Mouse (Mus musculus): Measurements from ENCODE around the gene Adk. TPM values are rescaled to one million over a fixed set of nuclear protein-coding genes. Genes with fewer than 3 reads are reported as not detected.

Gene Adk
- polyA plus RNA-seq, 1 experiment from 2014 or later = 475 TPM

DNA sequence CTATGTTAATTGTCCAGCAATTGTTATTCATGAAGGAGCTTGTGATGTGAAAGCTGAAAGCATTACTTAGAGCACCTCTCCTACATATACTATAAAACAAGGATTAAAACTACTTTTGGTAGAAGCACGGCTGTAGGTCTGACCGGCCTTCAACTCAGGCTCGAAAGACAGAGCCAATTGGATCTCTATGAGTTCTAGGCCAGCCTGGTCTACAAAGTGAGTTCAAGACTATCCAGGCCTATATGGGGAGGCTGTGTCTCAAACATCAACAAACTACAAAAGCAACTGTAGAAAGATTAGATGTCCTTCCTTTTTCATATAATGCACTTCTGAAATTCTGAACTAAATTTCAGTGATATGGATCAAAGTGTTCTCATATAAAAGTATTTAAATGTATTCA, 113.7 kb downstream of the Adk start:
- H3K4me2 ChIP-seq (ENCODE audit: low read depth, low read length) = no peak overlapping the region
- H3K4me3 ChIP-seq (ENCODE audit: low read depth, low read length) = no peak overlapping the region
- 96% methylated on average over 3 of the region's 3 CpGs for WGBS (ENCODE audit: insufficient replicate concordance)

DNA sequence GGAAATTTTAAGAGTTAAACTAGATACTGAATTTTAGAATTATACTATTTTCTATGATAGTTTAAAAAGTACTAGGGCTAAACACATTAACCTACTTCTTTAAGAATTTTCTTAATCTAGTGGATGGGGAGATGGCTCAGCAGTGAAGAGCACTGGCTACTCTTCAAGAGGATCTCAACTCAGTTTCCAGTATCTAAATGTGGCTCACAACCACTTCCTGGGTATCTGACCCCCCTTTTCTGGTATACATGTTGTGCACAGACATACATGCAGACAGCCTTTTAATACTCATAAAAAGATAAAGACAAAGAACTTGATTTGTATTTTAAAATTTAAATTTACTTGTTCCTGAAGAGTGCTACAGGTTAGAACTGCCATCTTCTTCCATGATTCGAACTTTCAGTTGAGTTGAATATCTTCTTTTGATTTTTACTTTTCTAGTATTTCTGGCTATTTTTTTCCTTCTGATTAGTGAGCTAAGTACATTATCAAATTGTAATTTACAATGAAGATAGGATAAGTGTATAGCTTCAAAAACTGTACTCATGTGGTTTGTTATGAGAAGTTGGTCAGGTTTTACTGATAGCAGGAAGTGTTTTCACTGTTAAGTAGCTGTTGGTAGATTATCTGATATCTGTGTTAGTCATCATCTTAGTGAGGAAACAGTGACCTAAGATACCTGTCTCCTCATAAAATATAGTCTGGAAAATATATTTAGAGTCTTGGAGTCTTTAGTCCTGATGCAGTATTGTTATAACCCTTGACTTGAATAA, 121.8 kb downstream of the Adk start:
- H3K9me3 ChIP-seq (ENCODE audit: low read length) = no peaks in the 10 kb centered on the region
- no peak for TF ChIP-seq EP300 (IDR thresholded peaks at IDR 0.05; ENCODE audit: low read depth)
- TF ChIP-seq CTCF (IDR thresholded peaks at IDR 0.05; ENCODE audit: low read depth) = no peak
- 83% methylated on average over 1 of the region's 1 CpGs for WGBS (ENCODE audit: insufficient replicate concordance)
- ATAC-seq (no peak), DNase-seq (no peak)
- H3K4me3 ChIP-seq (ENCODE audit: low read depth, low read length) = no peak overlapping the region
- H3K36me3 ChIP-seq (replicated peaks; ENCODE audit: insufficient read depth, low read length) = 0 out of 2 replicates have a peak, but pooled peaks cover 3% of the 10 kb centered on the region
- no peaks in the 10 kb centered on the region for H3K4me1 ChIP-seq (ENCODE audit: insufficient read depth)
- no peak overlapping the region for H3K27ac ChIP-seq (ENCODE audit: low read depth)
- no peak overlapping the region for H3K9ac ChIP-seq (replicated peaks)
- H3K27me3 ChIP-seq (ENCODE audit: insufficient read depth, low read length) = no peaks in the 10 kb centered on the region
- H3K4me2 ChIP-seq (ENCODE audit: low read depth, low read length) = no peak overlapping the region

More for the DNA sequence above, 113.7 kb downstream of the Adk start:
- no peak for TF ChIP-seq EP300 (IDR thresholded peaks at IDR 0.05; ENCODE audit: low read depth)
- TF ChIP-seq CTCF (IDR thresholded peaks at IDR 0.05; ENCODE audit: low read depth) = no peak
- ATAC-seq (no peak), DNase-seq (no peak)
- Histone ChIP-seq H3K9ac (replicated peaks) (no peak overlapping the region), H3K27me3 (ENCODE audit: insufficient read depth, low read length) (no peaks in the 10 kb centered on the region), H3K36me3 (replicated peaks; ENCODE audit: insufficient read depth, low read length) (no peaks in the 10 kb centered on the region), H3K4me1 (ENCODE audit: insufficient read depth) (no peaks in the 10 kb centered on the region), H3K9me3 (ENCODE audit: low read length) (no peaks in the 10 kb centered on the region), H3K27ac (ENCODE audit: low read depth) (no peak overlapping the region)

DNA sequence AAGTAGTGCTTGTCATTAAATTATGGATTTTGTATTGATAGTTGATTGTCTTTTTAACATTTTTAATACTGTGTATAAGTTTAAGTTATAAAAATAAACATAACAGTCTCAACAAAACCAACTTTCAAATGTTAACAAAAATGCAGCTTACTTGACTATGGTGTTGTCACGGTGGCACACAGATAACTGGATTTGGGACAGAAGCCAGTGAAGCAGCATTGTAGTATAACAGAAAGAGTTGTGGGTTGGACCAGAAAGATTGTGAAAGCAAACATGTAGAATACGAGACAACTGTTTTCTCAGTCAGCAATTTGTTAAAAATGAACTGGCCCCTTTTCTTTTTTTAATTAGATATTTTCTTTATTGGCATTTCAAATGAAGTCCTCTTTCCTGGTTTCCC, 122.4 kb downstream of the Adk start:
- H3K9ac ChIP-seq (replicated peaks) = no peak overlapping the region
- no peak overlapping the region for H3K4me2 ChIP-seq (ENCODE audit: low read depth, low read length)
- TF ChIP-seq EP300 (IDR thresholded peaks at IDR 0.05; ENCODE audit: low read depth) (no peak), CTCF (IDR thresholded peaks at IDR 0.05; ENCODE audit: low read depth) (no peak)
- no peaks in the 10 kb centered on the region for H3K4me1 ChIP-seq (ENCODE audit: insufficient read depth)
- no peaks in the 10 kb centered on the region for H3K9me3 ChIP-seq (ENCODE audit: low read length)
- 0 out of 2 replicates have a peak, but pooled peaks cover 3% of the 10 kb centered on the region for H3K36me3 ChIP-seq (replicated peaks; ENCODE audit: insufficient read depth, low read length)
- ATAC-seq (no peak), DNase-seq (no peak)
- H3K4me3 ChIP-seq (ENCODE audit: low read depth, low read length) = no peak overlapping the region
- WGBS (ENCODE audit: insufficient replicate concordance) = 49% methylated on average over 2 of the region's 2 CpGs
- H3K27ac ChIP-seq (ENCODE audit: low read depth) = no peak overlapping the region
- H3K27me3 ChIP-seq (ENCODE audit: insufficient read depth, low read length) = no peaks in the 10 kb centered on the region

DNA sequence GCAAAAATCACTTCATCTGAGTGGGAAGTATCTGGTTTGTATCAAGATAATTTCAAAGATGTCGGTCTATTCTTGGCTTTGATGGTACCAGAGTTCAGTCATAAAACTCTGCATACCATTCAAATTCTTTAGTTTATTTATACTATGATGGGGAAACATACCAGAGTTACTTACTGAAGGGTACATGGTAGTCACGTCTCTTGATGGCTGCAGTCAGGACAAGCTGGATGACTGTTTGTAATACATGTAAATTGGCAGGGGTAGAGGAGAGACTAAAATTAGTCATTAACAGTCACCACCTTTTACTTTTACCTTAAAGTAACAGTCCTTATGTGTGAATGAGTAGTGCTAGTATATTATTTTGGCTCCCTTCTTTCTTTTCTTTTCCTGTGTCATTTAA, 125.4 kb downstream of the Adk start:
- no peak overlapping the region for H3K4me2 ChIP-seq (ENCODE audit: low read depth, low read length)
- 80% methylated on average over 2 of the region's 2 CpGs for WGBS (ENCODE audit: insufficient replicate concordance)
- DNase-seq (no peak), ATAC-seq (no peak)
- H3K9me3 ChIP-seq (ENCODE audit: low read length) = no peaks in the 10 kb centered on the region
- no peak overlapping the region for H3K4me3 ChIP-seq (ENCODE audit: low read depth, low read length)
- H3K27ac ChIP-seq (ENCODE audit: low read depth) = no peak overlapping the region
- no peak overlapping the region for H3K9ac ChIP-seq (replicated peaks)
- H3K4me1 ChIP-seq (ENCODE audit: insufficient read depth) = no peaks in the 10 kb centered on the region
- peaks cover 2% of the 10 kb centered on the region; the same call in 1 of the 2 replicates for H3K36me3 ChIP-seq (replicated peaks; ENCODE audit: insufficient read depth, low read length)
- no peaks in the 10 kb centered on the region for H3K27me3 ChIP-seq (ENCODE audit: insufficient read depth, low read length)
- TF ChIP-seq EP300 (IDR thresholded peaks at IDR 0.05; ENCODE audit: low read depth) (no peak), CTCF (IDR thresholded peaks at IDR 0.05; ENCODE audit: low read depth) (no peak)

DNA sequence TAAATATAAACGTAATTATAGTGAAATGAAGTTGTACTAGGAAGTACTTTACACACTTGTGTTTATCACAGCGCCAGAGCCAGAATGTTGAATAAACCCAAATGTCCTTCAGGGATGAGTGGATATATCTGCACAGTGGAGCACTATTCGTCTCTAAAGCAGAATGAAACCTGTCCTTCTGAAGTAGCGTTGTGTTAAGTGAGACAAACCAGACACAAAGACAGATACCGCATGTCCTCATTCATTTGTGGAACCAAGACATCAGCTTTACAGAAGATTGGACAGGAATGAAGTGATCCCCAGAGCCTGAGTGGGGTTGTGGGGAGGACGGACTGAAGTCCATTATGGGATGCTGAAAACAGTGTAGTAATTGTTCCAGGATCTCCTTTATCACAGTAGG, 126.0 kb downstream of the Adk start:
- no peak for DNase-seq
- Histone ChIP-seq H3K4me3 (ENCODE audit: low read depth, low read length) (no peak overlapping the region), H3K4me1 (ENCODE audit: insufficient read depth) (no peaks in the 10 kb centered on the region), H3K27me3 (ENCODE audit: insufficient read depth, low read length) (no peaks in the 10 kb centered on the region), H3K27ac (ENCODE audit: low read depth) (no peak overlapping the region), H3K9ac (replicated peaks) (no peak overlapping the region), H3K36me3 (replicated peaks; ENCODE audit: insufficient read depth, low read length) (peaks cover 2% of the 10 kb centered on the region; the same call in 1 of the 2 replicates), H3K9me3 (ENCODE audit: low read length) (no peaks in the 10 kb centered on the region), H3K4me2 (ENCODE audit: low read depth, low read length) (no peak overlapping the region)
- no peak for TF ChIP-seq CTCF (IDR thresholded peaks at IDR 0.05; ENCODE audit: low read depth)
- TF ChIP-seq EP300 (IDR thresholded peaks at IDR 0.05; ENCODE audit: low read depth) = no peak
- ATAC-seq = no peak
- 83% methylated on average over 6 of the region's 6 CpGs for WGBS (ENCODE audit: insufficient replicate concordance)

DNA sequence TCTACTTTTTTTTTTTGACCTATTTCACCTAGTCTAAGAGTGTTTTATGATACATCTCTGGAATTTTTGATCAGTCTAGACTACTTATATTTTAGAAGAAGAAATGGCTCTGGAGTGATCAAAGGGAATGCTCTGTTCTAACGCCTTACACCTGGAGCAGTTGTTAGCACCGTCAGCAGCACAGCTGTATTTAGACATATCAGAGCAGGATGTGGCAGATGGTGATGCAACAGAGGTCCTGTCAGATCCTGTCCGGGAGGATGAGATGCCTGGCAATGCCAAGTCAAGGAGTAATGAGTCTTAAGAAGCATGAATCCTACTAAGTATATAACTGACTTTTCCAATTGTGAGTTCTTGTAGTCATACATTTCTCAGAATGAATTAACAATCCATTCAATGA, 128.7 kb downstream of the Adk start:
- Histone ChIP-seq H3K36me3 (replicated peaks; ENCODE audit: insufficient read depth, low read length) (peaks cover 5% of the 10 kb centered on the region; the same call in 1 of the 2 replicates), H3K9me3 (ENCODE audit: low read length) (no peaks in the 10 kb centered on the region), H3K4me1 (ENCODE audit: insufficient read depth) (no peaks in the 10 kb centered on the region), H3K27me3 (ENCODE audit: insufficient read depth, low read length) (no peaks in the 10 kb centered on the region), H3K4me3 (ENCODE audit: low read depth, low read length) (no peak overlapping the region), H3K27ac (ENCODE audit: low read depth) (no peak overlapping the region), H3K9ac (replicated peaks) (no peak overlapping the region), H3K4me2 (ENCODE audit: low read depth, low read length) (no peak overlapping the region)
- 49% methylated on average over 3 of the region's 3 CpGs for WGBS (ENCODE audit: insufficient replicate concordance)
- ATAC-seq = no peak
- TF ChIP-seq EP300 (IDR thresholded peaks at IDR 0.05; ENCODE audit: low read depth) (no peak), CTCF (IDR thresholded peaks at IDR 0.05; ENCODE audit: low read depth) (no peak)
- DNase-seq = no peak
